Mouse (Mus musculus): Measurements from ENCODE around the gene Fastkd1.

- TF ChIP-seq CTCF (IDR thresholded peaks at IDR 0.05; ENCODE audit: low read depth, low read length): no peak
- no peak for TF ChIP-seq POLR2A (IDR thresholded peaks at IDR 0.05; ENCODE audit: insufficient read depth, low read length)
Observed at GRCm38 (mm10) chr2:69673723-69674122, 39.6 kb downstream of the Fastkd1 start.
